Mouse (Mus musculus): ENCODE measurements at regions not wholly inside any gene's neighbourhood (a gene's known extent, or its start where the extent isn't known, plus 50 kb on each side); places are given as distances from the start of the nearest gene placed in this dataset.

- no peak for ATAC-seq (replicated peaks; ENCODE audit: low read depth, poor library complexity, severe bottlenecking)
These were observed 156.0 kb upstream of the Gm3448 start for GRCm38 (mm10) chr17:15197361-15197760.

- ATAC-seq (replicated peaks; ENCODE audit: low read depth, poor library complexity, severe bottlenecking): no peak
These were observed 154.5 kb upstream of the Gm3448 start for GRCm38 (mm10) chr17:15195819-15196218.

- ATAC-seq (replicated peaks; ENCODE audit: low read depth, poor library complexity, severe bottlenecking): no peak
These were observed 153.6 kb upstream of the Gm3448 start for GRCm38 (mm10) chr17:15194894-15195461.

GRCm38 (mm10) chr17:15193831-15194230, 152.5 kb upstream of the Gm3448 start:
- no peak for ATAC-seq (replicated peaks; ENCODE audit: low read depth, poor library complexity, severe bottlenecking)

- ATAC-seq (replicated peaks; ENCODE audit: low read depth, poor library complexity, severe bottlenecking): peak; percentile 32; the same call in 1 of the 2 replicates
These were observed 151.5 kb upstream of the Gm3448 start for GRCm38 (mm10) chr17:15192840-15193239.

- ATAC-seq (replicated peaks; ENCODE audit: low read depth, poor library complexity, severe bottlenecking): no peak
These were observed 143.9 kb upstream of the Gm3448 start for GRCm38 (mm10) chr17:15185217-15185616.

GRCm38 (mm10) chr17:15183800-15184199, 142.5 kb upstream of the Gm3448 start:
- ATAC-seq (replicated peaks; ENCODE audit: low read depth, poor library complexity, severe bottlenecking): no peak

GRCm38 (mm10) chr17:15182105-15182504, 140.8 kb upstream of the Gm3448 start:
- no peak for ATAC-seq (replicated peaks; ENCODE audit: low read depth, poor library complexity, severe bottlenecking)

GRCm38 (mm10) chr17:15180223-15180860, 139.0 kb upstream of the Gm3448 start:
- ATAC-seq (replicated peaks; ENCODE audit: low read depth, poor library complexity, severe bottlenecking): no peak

- ATAC-seq (replicated peaks; ENCODE audit: low read depth, poor library complexity, severe bottlenecking): no peak
These were observed 138.1 kb upstream of the Gm3448 start for GRCm38 (mm10) chr17:15179411-15179951.

- ATAC-seq (replicated peaks; ENCODE audit: low read depth, poor library complexity, severe bottlenecking): no peak
These were observed 136.1 kb upstream of the Gm3448 start for GRCm38 (mm10) chr17:15177390-15177789.

GRCm38 (mm10) chr17:15174354-15174953, 133.1 kb upstream of the Gm3448 start:
- ATAC-seq (replicated peaks; ENCODE audit: low read depth, poor library complexity, severe bottlenecking): peak; percentile 93

- ATAC-seq (replicated peaks; ENCODE audit: low read depth, poor library complexity, severe bottlenecking): no peak
These were observed 126.6 kb upstream of the Gm3448 start for GRCm38 (mm10) chr17:15167927-15168326.

GRCm38 (mm10) chr17:15157693-15158333, 116.5 kb upstream of the Gm3448 start:
- no peak for ATAC-seq (replicated peaks; ENCODE audit: low read depth, poor library complexity, severe bottlenecking)

GRCm38 (mm10) chr17:15152996-15153735, 111.8 kb upstream of the Gm3448 start:
- no peak for ATAC-seq (replicated peaks; ENCODE audit: low read depth, poor library complexity, severe bottlenecking)

GRCm38 (mm10) chr17:15152477-15152876, 111.1 kb upstream of the Gm3448 start:
- no peak for ATAC-seq (replicated peaks; ENCODE audit: low read depth, poor library complexity, severe bottlenecking)

GRCm38 (mm10) chr17:15151695-15152094, 110.4 kb upstream of the Gm3448 start:
- ATAC-seq (replicated peaks; ENCODE audit: low read depth, poor library complexity, severe bottlenecking): peak; percentile 72

- ATAC-seq (replicated peaks; ENCODE audit: low read depth, poor library complexity, severe bottlenecking): 0 out of 2 replicates have a peak, but pooled peaks have one; percentile 32
These were observed 105.3 kb upstream of the Gm3448 start for GRCm38 (mm10) chr17:15146607-15147006.

GRCm38 (mm10) chr17:15145191-15145968, 104.0 kb upstream of the Gm3448 start:
- no peak for ATAC-seq (replicated peaks; ENCODE audit: low read depth, poor library complexity, severe bottlenecking)
